Mouse (Mus musculus) spleen, postnatal 36 days (tissue): ENCODE results near the gene Npw.
"Not testable (repeated sequence)": the region's sequence is repeated elsewhere in the genome, so short reads cannot be mapped to it uniquely, and the experiment has no call there.

Experiments used
- DNase-seq, 2 experiments: peaks; one replicate each; pipeline ENCODE4 v3.0.0; 2022; ENCODE audit warnings: low spot score in 2 of 2, mixed read lengths in 1 of 2

Gene Npw

GRCm38 (mm10) chr17:24671346-24671745 lies 13.1 kb upstream of the Npw start:
- DNase-seq: no peak

DNA sequence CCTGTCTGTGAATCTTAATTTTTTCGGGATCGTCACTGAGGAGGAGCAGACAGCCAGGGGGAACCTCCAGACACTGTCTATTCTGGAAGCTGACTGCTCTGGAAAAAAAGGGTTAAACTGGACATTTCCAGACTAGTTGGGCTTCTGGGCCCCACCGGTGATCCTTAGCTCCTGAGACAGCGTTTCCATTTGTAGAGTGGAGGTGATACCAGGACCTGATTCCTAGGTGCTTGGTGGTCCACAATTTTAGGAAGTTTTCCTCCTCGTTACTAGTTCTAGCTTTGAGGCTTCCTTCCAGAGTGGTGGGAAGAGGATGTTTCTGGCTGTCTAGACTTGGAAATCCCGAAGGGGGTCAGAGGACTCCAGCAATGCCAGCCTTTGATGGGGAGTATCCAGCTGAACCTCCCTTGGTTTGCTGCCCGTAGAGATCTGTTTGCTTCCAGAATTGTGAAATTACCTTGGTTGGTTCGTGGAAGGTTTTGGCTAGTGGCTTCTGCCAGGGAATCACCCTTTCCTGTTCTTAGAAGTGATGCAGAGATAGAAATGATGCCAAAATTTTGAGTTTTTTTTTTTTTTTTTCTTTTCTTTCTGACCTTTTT lies 12.1 kb upstream of the Npw start:
- DNase-seq: no peak

DNA sequence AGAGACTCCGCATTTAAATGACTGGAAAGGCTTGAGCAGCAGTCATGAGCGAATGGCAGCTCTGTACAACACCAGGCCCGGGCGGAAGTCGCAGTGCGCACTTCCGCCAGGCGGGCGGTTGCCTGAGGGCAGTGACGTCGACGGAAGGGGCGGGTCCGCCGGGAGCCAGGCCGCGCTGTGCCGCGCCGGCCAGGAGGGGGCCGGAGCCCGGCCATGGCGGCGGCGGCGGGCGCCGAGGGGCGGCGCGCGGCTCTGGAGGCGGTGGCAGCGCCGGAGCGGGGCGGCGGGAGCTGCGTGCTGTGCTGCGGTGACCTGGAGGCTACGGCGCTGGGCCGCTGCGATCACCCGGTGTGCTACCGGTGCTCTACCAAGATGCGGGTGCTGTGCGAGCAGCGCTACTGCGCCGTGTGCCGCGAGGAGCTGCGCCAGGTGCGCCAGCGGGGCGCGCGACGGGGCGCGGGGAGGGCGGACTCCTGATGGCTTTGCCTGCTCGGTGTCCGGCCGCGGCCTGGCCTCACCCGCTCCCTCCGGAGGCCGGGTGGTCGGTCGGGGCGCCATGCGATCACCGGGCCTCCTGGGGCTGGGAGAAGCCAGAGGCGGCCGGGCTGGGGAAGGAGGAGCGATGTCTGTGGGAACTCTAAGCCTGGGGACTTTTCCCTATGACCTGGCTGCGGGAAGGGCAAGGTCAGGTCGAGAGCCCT lies 11.4 kb upstream of the Npw start, which contains the start of gene Zfp598:
Gene Zfp598 (plus strand): TSS at position 143 of the 701 bp plus-strand sequence.
- peak; percentile 92 to 94 for DNase-seq

- not testable (repeated sequence) for DNase-seq
Observed at GRCm38 (mm10) chr17:24669214-24669544, 10.9 kb upstream of the Npw start.

DNA sequence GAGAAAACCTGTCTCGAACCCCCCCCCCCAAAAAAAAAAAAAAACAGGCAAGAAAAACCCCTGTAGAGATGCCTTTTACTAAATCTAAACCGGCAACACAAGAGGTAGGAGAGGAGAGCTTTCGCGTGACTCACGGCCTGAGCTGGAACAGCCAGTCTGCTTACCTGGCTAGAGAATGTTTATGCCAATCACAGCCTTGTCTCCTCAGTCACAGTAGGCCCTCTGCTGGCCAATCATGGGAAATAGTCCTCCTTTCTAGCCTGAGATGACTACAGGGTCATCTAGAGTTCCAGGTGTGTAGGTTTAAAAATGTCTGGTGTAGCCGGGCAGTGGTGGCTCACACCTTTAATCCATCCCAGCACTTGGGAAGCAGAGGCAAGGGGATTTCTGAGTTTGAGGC lies 9.2 kb upstream of the Npw start:
- DNase-seq: peak; percentile 59 to 64

DNA sequence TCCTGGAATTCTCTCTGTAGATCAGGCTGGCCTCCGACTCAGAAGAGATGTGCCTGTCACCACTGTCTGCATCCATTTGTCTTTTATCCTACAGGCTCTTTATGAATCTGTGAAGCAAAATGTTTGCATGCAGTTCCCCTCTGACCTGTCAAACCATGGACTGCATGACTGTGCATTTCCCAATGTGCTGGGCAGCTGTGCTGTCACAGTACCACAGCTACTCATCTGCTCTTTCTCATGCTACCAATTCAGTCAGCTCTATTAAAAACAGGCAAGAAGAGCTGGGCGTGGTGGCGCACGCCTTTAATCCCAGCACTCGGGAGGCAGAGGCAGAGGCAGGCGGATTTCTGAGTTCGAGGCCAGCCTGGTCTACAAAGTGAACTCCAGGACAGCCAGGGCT lies 8.8 kb upstream of the Npw start:
- not testable (repeated sequence) for DNase-seq

- DNase-seq: no peak
Observed at GRCm38 (mm10) chr17:24654969-24655368, 3.3 kb downstream of the Npw start.

- DNase-seq: peak; percentile 51 to 64
Observed at GRCm38 (mm10) chr17:24653967-24654710, 4.1 kb downstream of the Npw start.

- no peak for DNase-seq
Observed at GRCm38 (mm10) chr17:24651835-24652234, 6.4 kb downstream of the Npw start.

DNA sequence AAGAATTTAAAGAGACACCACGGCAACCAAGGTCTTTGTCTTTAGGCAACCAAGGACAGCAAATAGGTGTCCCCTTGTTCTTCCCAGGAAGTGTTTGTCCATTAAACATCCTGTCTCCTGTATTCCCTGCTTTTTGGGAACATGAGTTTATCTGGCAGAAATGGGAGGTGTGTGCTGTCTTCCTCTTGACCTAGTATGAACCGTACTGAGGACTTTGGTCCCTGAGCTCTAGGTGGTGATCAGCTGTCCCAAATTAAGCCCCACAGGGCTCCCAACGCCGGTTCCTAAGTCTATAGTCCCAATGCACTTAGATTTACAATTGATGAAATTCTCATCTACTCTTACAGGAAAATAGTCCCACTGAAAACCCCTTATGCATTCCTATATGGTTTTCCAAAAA lies 7.5 kb downstream of the Npw start:
- no peak for DNase-seq

DNA sequence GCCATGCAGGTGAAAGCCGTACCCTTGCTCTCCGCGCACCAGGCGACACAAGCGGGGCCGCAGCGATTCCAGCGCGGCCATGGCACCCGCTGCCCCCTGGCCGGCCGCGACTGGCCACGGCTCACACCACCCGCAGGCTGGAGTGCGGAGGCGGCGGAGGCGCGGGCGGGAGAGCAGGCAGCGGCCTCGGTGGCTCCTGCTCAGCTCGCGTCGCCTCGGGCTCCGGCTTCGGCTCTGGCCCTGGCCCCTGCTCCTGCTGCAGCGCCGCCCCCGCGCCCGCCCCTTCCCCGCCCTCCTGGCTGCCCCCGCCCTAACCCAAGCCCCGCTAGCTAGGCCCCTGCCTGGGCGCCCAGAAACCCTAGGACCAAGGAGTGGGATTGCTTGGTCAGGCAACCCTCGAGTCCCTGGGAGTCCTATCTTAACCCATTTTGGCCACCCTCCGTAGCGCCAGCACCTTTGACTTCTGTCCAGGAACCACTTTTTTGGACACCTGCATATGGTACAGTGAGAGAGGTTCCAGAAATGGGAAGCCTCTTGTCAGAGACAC lies 8.1 kb downstream of the Npw start, which contains the start of gene Slc9a3r2:
Gene Slc9a3r2 (minus strand): TSS at position 258 of the 547 bp plus-strand sequence.
- DNase-seq: no peak

DNA sequence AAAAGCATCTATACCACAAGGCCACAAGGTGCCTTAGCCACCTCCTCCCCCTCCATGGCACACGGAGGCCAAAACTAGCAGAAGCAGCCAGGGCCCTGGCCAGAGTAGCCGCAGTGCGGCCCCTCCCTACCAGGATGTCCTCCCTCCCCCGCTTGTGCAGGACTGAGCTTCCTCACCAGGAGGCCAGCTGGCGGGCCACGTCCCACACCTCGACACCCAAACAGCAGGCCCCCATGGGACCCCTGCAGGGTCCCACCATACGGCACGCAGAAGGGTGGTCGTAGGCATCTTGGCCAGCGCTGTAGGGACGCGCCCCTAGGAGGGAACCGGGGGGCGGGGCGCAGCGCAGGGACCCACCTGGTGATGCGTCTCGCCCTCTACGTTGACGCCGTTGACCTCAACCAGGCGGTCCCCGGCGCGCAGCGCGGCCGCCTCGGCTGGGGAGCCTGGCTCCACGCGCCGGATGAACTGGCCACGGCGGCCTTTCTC lies 8.6 kb downstream of the Npw start:
- no peak for DNase-seq

GRCm38 (mm10) chr17:24648731-24649377 lies 9.4 kb downstream of the Npw start:
- DNase-seq: no peak

- no peak for DNase-seq
Observed at GRCm38 (mm10) chr17:24647493-24647892, 10.8 kb downstream of the Npw start.

DNA sequence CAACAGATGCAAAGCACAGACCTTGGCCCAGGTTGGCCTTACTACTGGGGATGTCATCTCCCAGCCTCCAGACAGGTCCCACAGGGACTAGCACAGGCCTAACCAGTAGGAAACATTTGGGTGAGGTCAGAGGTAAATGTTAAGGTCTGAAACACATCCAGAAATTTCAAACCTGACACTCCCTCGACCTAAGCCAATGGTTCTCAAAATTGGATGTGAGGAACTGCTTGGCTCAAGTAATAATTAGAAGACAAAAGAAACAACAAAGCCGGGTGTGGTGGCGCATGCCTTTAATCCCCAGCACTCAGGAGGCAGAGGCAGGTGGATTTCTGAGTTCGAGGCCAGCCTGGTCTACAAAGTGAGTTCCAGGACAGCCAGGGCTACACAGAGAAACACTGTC lies 11.9 kb downstream of the Npw start:
- DNase-seq: no peak

GRCm38 (mm10) chr17:24645916-24646315 lies 12.3 kb downstream of the Npw start:
- DNase-seq: no peak

GRCm38 (mm10) chr17:24644875-24645721 lies 13.2 kb downstream of the Npw start:
- no peak for DNase-seq

GRCm38 (mm10) chr17:24644030-24644715 lies 14.1 kb downstream of the Npw start:
- no peak for DNase-seq

DNA sequence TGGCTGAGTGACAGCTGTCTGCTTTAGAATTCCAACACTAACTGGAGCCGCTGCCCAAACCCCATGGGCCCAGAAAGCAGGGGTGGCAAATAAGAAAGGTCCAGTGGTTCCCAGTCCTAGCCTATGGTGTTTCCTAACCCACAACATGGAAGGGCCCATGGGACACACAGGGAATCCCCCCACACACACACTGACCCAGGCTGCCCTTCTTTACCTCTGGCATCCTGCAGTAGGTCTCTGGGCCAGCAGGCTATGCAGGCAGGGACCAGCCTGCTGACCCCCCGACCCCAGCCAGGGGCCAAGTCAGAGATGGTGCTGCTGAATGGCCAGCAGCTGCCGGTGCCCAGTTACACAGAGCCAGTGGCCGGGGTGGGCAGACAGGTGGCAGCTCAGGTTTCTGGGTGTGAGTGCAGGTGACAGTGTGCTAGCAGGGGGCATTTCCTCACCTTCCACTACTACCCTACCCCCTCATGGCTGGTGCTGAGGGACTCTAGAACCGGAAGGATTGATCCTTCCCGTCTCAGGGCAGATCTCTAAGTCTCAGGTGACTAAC lies 15.4 kb downstream of the Npw start:
- DNase-seq: no peak

GRCm38 (mm10) chr17:24641944-24642343 lies 16.3 kb downstream of the Npw start:
- DNase-seq: no peak
